Mouse (Mus musculus): ENCODE data around the gene Ip6k2.
A peak's percentile ranks its signal among the peaks of the same experiment; 100 is the strongest.

Ip6k2 gene

GRCm38 (mm10) chr9:108785416-108785815, 1.8 kb downstream of the Ip6k2 start:
- no peak for DNase-seq

- no peak for DNase-seq
Measured at GRCm38 (mm10) chr9:108786494-108786893, 2.9 kb downstream of the Ip6k2 start.

GRCm38 (mm10) chr9:108787080-108787479, 3.5 kb downstream of the Ip6k2 start:
- no peak for DNase-seq

GRCm38 (mm10) chr9:108788713-108789112, 5.1 kb downstream of the Ip6k2 start:
- no peak for DNase-seq

GRCm38 (mm10) chr9:108792307-108792706, 8.7 kb downstream of the Ip6k2 start:
- no peak for DNase-seq

GRCm38 (mm10) chr9:108792730-108793129, 9.1 kb downstream of the Ip6k2 start:
- no peak for DNase-seq

GRCm38 (mm10) chr9:108795281-108795680, 11.7 kb downstream of the Ip6k2 start:
- DNase-seq, result no peak

- peak; percentile 60 to 75 for DNase-seq
Measured at GRCm38 (mm10) chr9:108795762-108796161, 12.2 kb downstream of the Ip6k2 start.

- DNase-seq, result no peak
Measured at GRCm38 (mm10) chr9:108796351-108796981, 12.9 kb downstream of the Ip6k2 start.

GRCm38 (mm10) chr9:108797477-108797876, 13.9 kb downstream of the Ip6k2 start:
- no peak for DNase-seq

- no peak for DNase-seq
Measured at GRCm38 (mm10) chr9:108798508-108799075, 15.0 kb downstream of the Ip6k2 start.

GRCm38 (mm10) chr9:108799564-108799963, 16.0 kb downstream of the Ip6k2 start:
- no peak for DNase-seq

GRCm38 (mm10) chr9:108805768-108806167, 22.2 kb downstream of the Ip6k2 start:
- no peak for DNase-seq

- no peak for DNase-seq
Measured at GRCm38 (mm10) chr9:108806379-108806778, 22.8 kb downstream of the Ip6k2 start.

- DNase-seq, result no peak
Measured at GRCm38 (mm10) chr9:108806831-108807230, 23.2 kb downstream of the Ip6k2 start.

- DNase-seq, result no peak
Measured at GRCm38 (mm10) chr9:108807674-108808073, 24.1 kb downstream of the Ip6k2 start.

GRCm38 (mm10) chr9:108808163-108808665, 24.6 kb downstream of the Ip6k2 start, which contains the start of gene Nckipsd:
TSS of gene Nckipsd (plus strand) at chr9:108808368.
- peak; percentile 94 to 97 for DNase-seq

- DNase-seq, result peak; percentile 49 to 50
Measured at GRCm38 (mm10) chr9:108809188-108809587, 25.6 kb downstream of the Ip6k2 start.

GRCm38 (mm10) chr9:108809723-108810122, 26.1 kb downstream of the Ip6k2 start:
- no peak for DNase-seq

- DNase-seq, result no peak
Measured at GRCm38 (mm10) chr9:108810516-108810915, 26.9 kb downstream of the Ip6k2 start.

GRCm38 (mm10) chr9:108815557-108815956, 32.0 kb downstream of the Ip6k2 start:
- no peak for DNase-seq

- peak; percentile 32 to 66 for DNase-seq
Measured at GRCm38 (mm10) chr9:108819495-108819894, 35.9 kb downstream of the Ip6k2 start.

GRCm38 (mm10) chr9:108820077-108820476, 36.5 kb downstream of the Ip6k2 start:
- DNase-seq, result peak in 1 of 2 experiments; percentile 16

- DNase-seq, result no peak
Measured at GRCm38 (mm10) chr9:108824144-108824685, 40.6 kb downstream of the Ip6k2 start.

Measured in lung, postnatal 4 days (tissue).